Mouse (Mus musculus) C2C12 (cell line): ENCODE measurements at regions not wholly inside any gene's neighbourhood (a gene's known extent, or its start where the extent isn't known, plus 50 kb on each side); places are given as distances from the start of the nearest gene placed in this dataset.

Source experiments
- H3K27me3 ChIP-seq: one replicate; pipeline ENCODE4 v1.6.1; 2011; ENCODE audit not compliant: control insufficient read depth, insufficient read depth, insufficient read length
- H3K36me3 ChIP-seq: one replicate; pipeline ENCODE4 v1.6.1; 2011; ENCODE audit not compliant: control insufficient read depth, insufficient read depth
- H3K4me3 ChIP-seq: one replicate; pipeline ENCODE4 v1.5.1; 2011; ENCODE audit warnings: mild to moderate bottlenecking, control low read depth; ENCODE audit not compliant: poor library complexity, insufficient read depth, severe bottlenecking
- H3K79me2 ChIP-seq: one replicate; pipeline ENCODE4 v1.6.1; 2011; ENCODE audit not compliant: control insufficient read depth, insufficient read depth
- H3K79me3 ChIP-seq: one replicate; pipeline ENCODE4 v1.6.1; 2011; ENCODE audit warnings: low read depth, control low read depth
- H3ac ChIP-seq: one replicate; pipeline ENCODE3; 2011; ENCODE audit warnings: low read depth; ENCODE audit not compliant: control insufficient read depth, insufficient read length
- CEBPB ChIP-seq: IDR thresholded peaks from one replicate; pipeline ENCODE4 v1.6.1; 2011; ENCODE audit warnings: low read depth, mild to moderate bottlenecking, control low read depth, moderate library complexity
- CTCF ChIP-seq: IDR thresholded peaks from one replicate; pipeline ENCODE4 v1.5.1; 2011; ENCODE audit not compliant: control insufficient read depth, insufficient read depth, insufficient read length
- FOSL1 ChIP-seq: IDR thresholded peaks from one replicate; pipeline ENCODE4 v1.8.0; 2011; ENCODE audit warnings: mild to moderate bottlenecking, low read length; ENCODE audit not compliant: poor library complexity, insufficient read depth, severe bottlenecking
- MAX ChIP-seq: IDR thresholded peaks from one replicate; pipeline ENCODE4 v1.6.1; 2011; ENCODE audit warnings: mild to moderate bottlenecking, control low read depth
- MYOD1 ChIP-seq: IDR thresholded peaks from one replicate; pipeline ENCODE4 v1.6.1; 2011; ENCODE audit warnings: low read depth; ENCODE audit not compliant: control insufficient read depth, insufficient read length
- MYOG ChIP-seq: IDR thresholded peaks from one replicate; pipeline ENCODE4 v1.6.1; 2011; ENCODE audit not compliant: control insufficient read depth, insufficient read length; ENCODE audit errors: extremely low read depth
- USF1 ChIP-seq: IDR thresholded peaks from one replicate; pipeline ENCODE4 v1.6.1; 2011; ENCODE audit warnings: low read depth, mild to moderate bottlenecking, control low read depth, moderate library complexity

GRCm38 (mm10) chr16:3247006-3247754, 343.7 kb upstream of the Olfr161 start:
- H3K79me3 ChIP-seq: no peaks in the 10 kb centered on the region

GRCm38 (mm10) chr16:3247755-3248110, 343.1 kb upstream of the Olfr161 start:
- no peak overlapping the region for H3K4me3 ChIP-seq
- H3K79me3 ChIP-seq: no peaks in the 10 kb centered on the region
- H3ac ChIP-seq: no peak overlapping the region
- no peaks in the 10 kb centered on the region for H3K27me3 ChIP-seq
- no peak for TF ChIP-seq USF1
- no peak for TF ChIP-seq MAX
- no peak for TF ChIP-seq CTCF
- H3K36me3 ChIP-seq: no peaks in the 10 kb centered on the region
- no peaks in the 10 kb centered on the region for H3K79me2 ChIP-seq

More at GRCm38 (mm10) chr16:3247006-3247754, 343.7 kb upstream of the Olfr161 start:
- H3ac ChIP-seq: no peak overlapping the region
- H3K79me2 ChIP-seq: no peaks in the 10 kb centered on the region
- no peak for TF ChIP-seq USF1
- no peak for TF ChIP-seq CTCF
- no peak for TF ChIP-seq FOSL1
- TF ChIP-seq MYOD1: no peak
- TF ChIP-seq MAX: no peak
- no peak for TF ChIP-seq MYOG
- TF ChIP-seq CEBPB: no peak
- H3K27me3 ChIP-seq: no peaks in the 10 kb centered on the region
- no peaks in the 10 kb centered on the region for H3K36me3 ChIP-seq
- no peak overlapping the region for H3K4me3 ChIP-seq

GRCm38 (mm10) chr16:3253885-3254284, 337.0 kb upstream of the Olfr161 start:
- H3K36me3 ChIP-seq: no peaks in the 10 kb centered on the region
- no peak overlapping the region for H3K4me3 ChIP-seq
- no peaks in the 10 kb centered on the region for H3K27me3 ChIP-seq
- H3ac ChIP-seq: no peak overlapping the region
- H3K79me2 ChIP-seq: no peaks in the 10 kb centered on the region
- no peaks in the 10 kb centered on the region for H3K79me3 ChIP-seq
- TF ChIP-seq MAX (no peak), MYOD1 (peak; percentile 17)

GRCm38 (mm10) chr16:3256051-3256450, 334.8 kb upstream of the Olfr161 start:
- no peaks in the 10 kb centered on the region for H3K27me3 ChIP-seq
- TF ChIP-seq CEBPB (no peak), MYOD1 (no peak), MYOG (no peak), USF1 (no peak), FOSL1 (no peak), MAX (no peak), CTCF (no peak)
- H3K36me3 ChIP-seq: no peaks in the 10 kb centered on the region
- H3K4me3 ChIP-seq: no peak overlapping the region
- H3ac ChIP-seq: no peak overlapping the region
- H3K79me3 ChIP-seq: no peaks in the 10 kb centered on the region
- H3K79me2 ChIP-seq: no peaks in the 10 kb centered on the region

GRCm38 (mm10) chr16:3265351-3265750, 325.5 kb upstream of the Olfr161 start:
- no peaks in the 10 kb centered on the region for H3K36me3 ChIP-seq
- no peak overlapping the region for H3ac ChIP-seq
- H3K4me3 ChIP-seq: no peak overlapping the region
- no peaks in the 10 kb centered on the region for H3K27me3 ChIP-seq
- no peaks in the 10 kb centered on the region for H3K79me2 ChIP-seq
- no peaks in the 10 kb centered on the region for H3K79me3 ChIP-seq
- TF ChIP-seq MYOD1 (no peak), FOSL1 (no peak), CTCF (no peak), MYOG (no peak), CEBPB (no peak), USF1 (no peak), MAX (no peak)

- Histone ChIP-seq H3K36me3 (no peaks in the 10 kb centered on the region), H3K79me2 (no peaks in the 10 kb centered on the region), H3K27me3 (no peaks in the 10 kb centered on the region), H3K4me3 (no peak overlapping the region), H3K79me3 (no peaks in the 10 kb centered on the region), H3ac (no peak overlapping the region)
- no peak for TF ChIP-seq CEBPB
- TF ChIP-seq CTCF: no peak
- TF ChIP-seq MYOG: no peak
- TF ChIP-seq USF1: no peak
- no peak for TF ChIP-seq MAX
- no peak for TF ChIP-seq MYOD1
- TF ChIP-seq FOSL1: no peak
Measured at GRCm38 (mm10) chr16:3271819-3272490, 318.9 kb upstream of the Olfr161 start.
